22 mouse cellular contexts compared by ENCODE assay signal in genomic region chr14:61862931-61863330, GRCm38 (mm10).
"Had no signal": no experiment of that assay in that cellular context is flagged by ENCODE, and none has a peak within 500 bp of the region (broad histone marks: within the 10 kb centered on the region; RNA-seq: fewer than 3 reads in every experiment).

No protein-coding gene starts in this region.

- H3K9ac ChIP-seq: hindbrain, embryonic 12.5 days; hindbrain, embryonic 14.5 days; intestine, embryonic 15.5 days; limb, embryonic 13.5 days; limb, embryonic 15.5 days; liver, embryonic 12.5 days had no signal

- H3K36me3 ChIP-seq: hindbrain, embryonic 10.5 days; hindbrain, embryonic 12.5 days; intestine, embryonic 15.5 days; limb, embryonic 13.5 days; limb, embryonic 15.5 days; liver, embryonic 12.5 days had no signal

- H3K9me3 ChIP-seq: hindbrain, embryonic 10.5 days; hindbrain, embryonic 12.5 days; intestine, embryonic 15.5 days; limb, embryonic 13.5 days; limb, embryonic 15.5 days; liver, embryonic 12.5 days had no signal

- H3K4me3 ChIP-seq: gastrocnemius, adult 2 months; heart, adult 2 months; hindbrain, embryonic 10.5 days; hindbrain, embryonic 12.5 days; intestine, embryonic 15.5 days; layer of hippocampus, adult 2 months; limb, embryonic 13.5 days; limb, embryonic 15.5 days; liver, embryonic 12.5 days had no signal

- ATAC-seq: hindbrain, embryonic 16.5 days; inflammation-experienced regulatory T-cells, adult 6 months; intestine, embryonic 15.5 days; intestine, postnatal 0 days; liver, embryonic 12.5 days had no signal

- H3K4me1 ChIP-seq: hindbrain, embryonic 10.5 days; hindbrain, embryonic 12.5 days; intestine, embryonic 15.5 days; liver, embryonic 12.5 days had no signal

- H3K27ac ChIP-seq: gastrocnemius, adult 2 months; heart, adult 2 months; hindbrain, embryonic 10.5 days; hindbrain, embryonic 12.5 days; hindbrain, embryonic 14.5 days; intestine, embryonic 15.5 days; layer of hippocampus, adult 2 months; limb, embryonic 13.5 days; limb, embryonic 15.5 days; liver, embryonic 12.5 days had no signal

- DNase-seq: gastrocnemius, postnatal 10 days; gastrocnemius, postnatal 25 days; kidney, adult 18-20 months; kidney, adult 8-10 months; kidney, postnatal 10 days; kidney, postnatal 25 days; layer of hippocampus, postnatal 36 days; left cerebral cortex, postnatal 4 days had no signal

- H3K27me3 ChIP-seq: hindbrain, embryonic 12.5 days; intestine, embryonic 15.5 days; limb, embryonic 13.5 days; limb, embryonic 15.5 days; liver, embryonic 12.5 days had no signal

- H3K4me2 ChIP-seq: heart, embryonic 11.5 days; hindbrain, embryonic 12.5 days; hindbrain, embryonic 14.5 days; intestine, embryonic 15.5 days; limb, embryonic 13.5 days; limb, embryonic 15.5 days; liver, embryonic 12.5 days had no signal
